Mouse (Mus musculus) C2C12 (cell line): ENCODE measurements around the gene Neurl4. TPM values are rescaled to one million over a fixed set of nuclear protein-coding genes. Genes with fewer than 3 reads are reported as not detected.

Source experiments
- H3K27me3 ChIP-seq: one replicate; pipeline ENCODE4 v1.6.1; 2011; ENCODE audit not compliant: control insufficient read depth, insufficient read depth, insufficient read length
- H3K36me3 ChIP-seq: one replicate; pipeline ENCODE4 v1.6.1; 2011; ENCODE audit not compliant: control insufficient read depth, insufficient read depth
- H3K4me3 ChIP-seq: one replicate; pipeline ENCODE4 v1.5.1; 2011; ENCODE audit warnings: mild to moderate bottlenecking, control low read depth; ENCODE audit not compliant: poor library complexity, insufficient read depth, severe bottlenecking
- H3K79me2 ChIP-seq: one replicate; pipeline ENCODE4 v1.6.1; 2011; ENCODE audit not compliant: control insufficient read depth, insufficient read depth
- H3K79me3 ChIP-seq: one replicate; pipeline ENCODE4 v1.6.1; 2011; ENCODE audit warnings: low read depth, control low read depth
- H3ac ChIP-seq: one replicate; pipeline ENCODE3; 2011; ENCODE audit warnings: low read depth; ENCODE audit not compliant: control insufficient read depth, insufficient read length
- CEBPB ChIP-seq: IDR thresholded peaks from one replicate; pipeline ENCODE4 v1.6.1; 2011; ENCODE audit warnings: low read depth, mild to moderate bottlenecking, control low read depth, moderate library complexity
- CTCF ChIP-seq: IDR thresholded peaks from one replicate; pipeline ENCODE4 v1.5.1; 2011; ENCODE audit not compliant: control insufficient read depth, insufficient read depth, insufficient read length
- FOSL1 ChIP-seq: IDR thresholded peaks from one replicate; pipeline ENCODE4 v1.8.0; 2011; ENCODE audit warnings: mild to moderate bottlenecking, low read length; ENCODE audit not compliant: poor library complexity, insufficient read depth, severe bottlenecking
- MAX ChIP-seq: IDR thresholded peaks from one replicate; pipeline ENCODE4 v1.6.1; 2011; ENCODE audit warnings: mild to moderate bottlenecking, control low read depth
- MYOD1 ChIP-seq: IDR thresholded peaks from one replicate; pipeline ENCODE4 v1.6.1; 2011; ENCODE audit warnings: low read depth; ENCODE audit not compliant: control insufficient read depth, insufficient read length
- MYOG ChIP-seq: IDR thresholded peaks from one replicate; pipeline ENCODE4 v1.6.1; 2011; ENCODE audit not compliant: control insufficient read depth, insufficient read length; ENCODE audit errors: extremely low read depth
- USF1 ChIP-seq: IDR thresholded peaks from one replicate; pipeline ENCODE4 v1.6.1; 2011; ENCODE audit warnings: low read depth, mild to moderate bottlenecking, control low read depth, moderate library complexity
- polyA plus RNA-seq: library from polyadenylated mRNA; unstranded; fragments of >200 nt; fragmentation: generic; extraction: Trizol; gene quantifications from one replicate; pipeline ENCODE4 v1.2.1, GENCODE M21; 2012; ENCODE audit warnings: missing spikeins

Gene Neurl4
- polyA plus RNA-seq, 1 experiment, result 38.4 TPM

DNA sequence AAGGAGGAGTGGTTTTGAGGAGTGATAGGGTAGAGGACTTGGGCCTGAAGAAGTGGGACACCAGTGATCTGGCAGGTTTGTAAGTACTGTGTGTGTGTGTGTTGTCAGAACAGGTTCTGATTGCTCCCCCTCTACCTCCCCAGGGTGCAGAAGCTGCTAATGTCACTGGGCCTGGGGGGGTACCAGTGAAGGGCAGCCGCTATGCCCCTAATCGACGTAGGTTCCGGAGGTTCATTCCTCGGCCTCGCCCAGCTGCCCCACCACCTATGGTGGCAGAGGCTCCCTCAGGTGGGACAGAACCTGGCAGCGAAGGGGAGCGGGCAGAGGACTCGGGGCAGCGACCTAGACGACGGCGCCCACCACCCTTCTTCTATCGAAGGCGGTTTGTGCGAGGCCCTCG lies 38.9 kb downstream of the Neurl4 start:
- no peaks in the 10 kb centered on the region for H3K79me3 ChIP-seq
- H3K36me3 ChIP-seq, result no peaks in the 10 kb centered on the region
- TF ChIP-seq CTCF (no peak), MAX (no peak), CEBPB (no peak), MYOG (no peak), FOSL1 (no peak), USF1 (no peak), MYOD1 (no peak)
- H3K79me2 ChIP-seq, result no peaks in the 10 kb centered on the region
- no peak overlapping the region for H3ac ChIP-seq
- peaks cover 61% of the 10 kb centered on the region for H3K27me3 ChIP-seq
- no peak overlapping the region for H3K4me3 ChIP-seq

DNA sequence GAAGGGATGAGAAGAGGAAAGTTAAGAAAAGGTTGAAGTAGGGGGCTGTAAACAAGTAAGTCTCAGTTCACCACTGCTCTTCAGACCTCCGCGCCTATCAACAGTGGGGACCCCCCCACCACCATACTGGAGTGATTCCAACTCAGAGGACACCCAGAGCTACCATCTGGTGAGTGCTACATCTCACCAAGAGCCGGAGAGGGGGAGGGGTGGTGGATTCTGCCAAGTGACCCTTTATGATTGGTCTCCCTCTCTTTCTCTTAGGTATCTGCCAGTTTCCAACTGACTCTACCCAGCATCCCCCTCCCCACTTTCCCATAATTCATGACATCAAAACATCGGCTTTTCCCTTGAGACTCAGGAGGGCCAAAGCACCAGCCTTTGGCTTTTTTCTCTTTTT lies 40.1 kb downstream of the Neurl4 start:
- H3K36me3 ChIP-seq, result no peaks in the 10 kb centered on the region
- no peaks in the 10 kb centered on the region for H3K79me3 ChIP-seq
- H3K27me3 ChIP-seq, result peaks cover 52% of the 10 kb centered on the region
- no peak for TF ChIP-seq FOSL1
- no peak for TF ChIP-seq CEBPB
- TF ChIP-seq USF1, result no peak
- no peak for TF ChIP-seq CTCF
- no peak for TF ChIP-seq MYOD1
- no peak for TF ChIP-seq MYOG
- TF ChIP-seq MAX, result no peak
- H3ac ChIP-seq, result no peak overlapping the region
- no peak overlapping the region for H3K4me3 ChIP-seq
- no peaks in the 10 kb centered on the region for H3K79me2 ChIP-seq

DNA sequence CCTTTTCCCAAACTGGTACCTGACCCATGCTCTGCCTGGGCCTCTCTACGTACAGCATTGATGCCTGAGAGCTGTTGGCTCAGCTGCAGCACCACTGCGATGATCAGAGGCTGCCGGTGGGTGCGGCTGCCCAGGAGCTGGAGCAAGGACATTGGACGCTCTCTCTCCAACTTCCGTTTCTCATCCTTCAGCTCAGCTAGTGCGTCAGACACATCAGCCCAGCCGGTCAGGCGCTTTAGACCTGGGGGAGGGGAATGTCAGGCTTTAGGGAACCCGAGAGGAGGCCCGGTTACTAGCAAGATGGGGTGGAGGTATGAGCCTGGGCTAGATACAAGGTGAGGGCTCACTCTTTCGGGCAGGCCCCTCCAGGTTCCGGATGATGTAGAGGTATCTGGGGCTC lies 44.3 kb downstream of the Neurl4 start:
- TF ChIP-seq CTCF (no peak), USF1 (no peak), FOSL1 (no peak), MAX (no peak), MYOG (no peak), CEBPB (no peak), MYOD1 (no peak)
- H3K27me3 ChIP-seq, result peaks cover 16% of the 10 kb centered on the region
- no peak overlapping the region for H3ac ChIP-seq
- no peak overlapping the region for H3K4me3 ChIP-seq
- H3K36me3 ChIP-seq, result no peaks in the 10 kb centered on the region
- H3K79me2 ChIP-seq, result no peaks in the 10 kb centered on the region
- no peaks in the 10 kb centered on the region for H3K79me3 ChIP-seq

DNA sequence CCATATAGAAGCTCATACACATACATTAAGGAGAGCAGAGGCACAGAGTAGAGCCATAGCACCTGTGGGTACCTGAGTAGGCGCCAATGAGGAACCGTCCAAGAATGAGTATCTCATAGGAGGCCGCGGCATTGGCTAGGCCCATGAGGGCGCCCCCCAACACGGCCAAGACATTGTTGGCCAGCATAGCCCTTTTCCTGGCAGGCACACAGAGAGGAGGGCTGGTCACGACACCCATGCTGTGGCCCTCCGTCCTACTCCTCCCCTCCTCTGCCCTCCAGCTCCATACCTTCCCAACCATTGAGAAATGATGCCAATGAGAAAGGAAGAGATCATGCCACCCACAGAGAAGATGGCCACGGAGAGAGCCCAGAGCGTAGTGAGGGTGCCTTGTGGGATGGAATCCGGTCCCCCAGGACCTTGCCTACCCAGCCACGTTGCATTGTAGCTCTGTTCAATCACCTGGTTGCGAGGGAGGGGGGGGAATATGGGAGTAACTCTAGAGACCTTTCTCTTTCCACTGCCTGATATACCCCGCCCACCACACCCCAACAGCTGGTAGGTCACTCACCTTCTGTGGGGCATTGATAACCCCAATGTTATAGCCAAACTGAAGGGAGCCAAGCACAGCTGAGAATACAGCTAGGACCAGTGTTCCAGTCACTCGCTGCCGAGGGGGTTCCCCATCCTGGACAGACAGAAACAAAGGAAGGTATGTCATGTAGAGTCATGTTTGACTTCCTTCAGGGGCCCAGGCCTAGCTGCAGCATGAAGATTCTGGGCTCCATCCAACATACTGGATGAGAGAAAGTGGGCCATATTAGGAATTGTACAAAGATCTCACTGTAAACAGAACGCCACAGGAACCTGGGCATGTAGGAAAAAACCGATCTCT lies 45.4 kb downstream of the Neurl4 start:
- H3K36me3 ChIP-seq, result no peaks in the 10 kb centered on the region

DNA sequence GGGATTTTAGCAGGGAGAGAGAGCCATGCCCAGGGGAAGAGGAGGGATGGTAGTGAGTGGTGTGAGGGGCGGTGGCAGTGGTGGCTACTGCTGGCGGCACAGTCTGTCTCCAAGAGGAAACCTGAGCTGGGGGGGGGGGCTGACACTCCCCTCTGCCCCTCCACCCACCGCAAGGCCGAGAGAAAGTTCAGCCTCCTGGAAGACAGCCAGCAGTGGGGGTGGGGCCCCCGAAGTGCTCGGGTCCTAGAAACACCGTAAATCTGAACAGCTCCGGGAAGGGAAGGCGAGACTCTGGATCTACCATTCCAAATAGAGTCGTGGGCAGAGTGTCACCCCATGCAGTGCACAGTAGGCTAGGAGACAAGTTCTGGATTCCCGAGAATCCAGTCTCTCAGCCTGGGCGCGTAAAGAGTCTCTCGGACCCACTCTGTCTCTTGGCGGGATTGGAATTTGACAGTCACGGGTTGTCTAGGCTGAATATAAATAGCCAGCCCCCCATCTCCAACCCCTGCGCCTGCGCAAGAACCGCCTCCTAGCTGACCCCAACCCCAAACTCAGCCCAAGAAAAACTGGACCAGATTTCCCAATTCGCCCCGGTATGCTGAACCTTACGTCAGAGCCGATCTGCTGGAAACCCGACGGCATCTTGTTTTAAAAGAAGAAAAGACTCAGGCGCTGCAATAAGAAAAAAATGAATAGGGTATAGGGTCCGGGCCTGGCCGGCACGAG lies 46.6 kb downstream of the Neurl4 start:
- Histone ChIP-seq H3K36me3 (no peaks in the 10 kb centered on the region), H3K79me2 (no peaks in the 10 kb centered on the region), H3K27me3 (peaks cover 8% of the 10 kb centered on the region), H3K79me3 (no peaks in the 10 kb centered on the region), H3K4me3 (no peak overlapping the region), H3ac (no peak overlapping the region)
- TF ChIP-seq USF1, result no peak
- TF ChIP-seq MYOG, result no peak
- no peak for TF ChIP-seq CTCF

More for the DNA sequence above, 45.4 kb downstream of the Neurl4 start:
- Histone ChIP-seq H3ac (no peak overlapping the region), H3K4me3 (no peak overlapping the region), H3K79me3 (no peaks in the 10 kb centered on the region), H3K79me2 (no peaks in the 10 kb centered on the region), H3K27me3 (peaks cover 9% of the 10 kb centered on the region)
- no peak for TF ChIP-seq MAX
- TF ChIP-seq CEBPB, result no peak
- no peak for TF ChIP-seq MYOG
- no peak for TF ChIP-seq USF1
- no peak for TF ChIP-seq MYOD1
- no peak for TF ChIP-seq CTCF
- TF ChIP-seq FOSL1, result no peak
